Mouse (Mus musculus) cortical plate, adult 2 months (tissue): Measurements from ENCODE around the gene Fstl3.

Experiments used
- CTCF ChIP-seq: fragments of 200-500 bp; IDR thresholded peaks from 2 replicates; pipeline ENCODE4 v1.5.1; 2011; ENCODE audit warnings: mild to moderate bottlenecking, control low read depth, low read length; ENCODE audit not compliant: insufficient read depth; ENCODE audit errors: extremely low read depth
- POLR2A ChIP-seq: fragments of 200-500 bp; IDR thresholded peaks from 2 replicates; pipeline ENCODE4 v1.6.1; 2011; ENCODE audit warnings: mild to moderate bottlenecking, low read length, control low read depth; ENCODE audit not compliant: insufficient read depth; ENCODE audit errors: extremely low read depth

- no peak for TF ChIP-seq CTCF
- peak; percentile 61; the same call in 1 of the 2 replicates for TF ChIP-seq POLR2A
Observed at GRCm38 (mm10) chr10:79745898-79746773, 30.9 kb upstream of the Fstl3 start, which contains the start of gene Polrmt.
